Mouse (Mus musculus) heart, adult 2 months (tissue): ENCODE measurements around the gene Tm7sf2. TPM values are rescaled to one million over a fixed set of nuclear protein-coding genes. Genes with fewer than 3 reads are reported as not detected.

Experiments used
- DNase-seq, 2 experiments: peaks; one replicate each; pipeline ENCODE4 v3.0.0; 2021
- H3K27ac ChIP-seq: fragments of 200-600 bp; 2 replicates; pipeline ENCODE4 v1.8.1; 2022
- H3K27me3 ChIP-seq: fragments of 200-500 bp; 2 replicates; pipeline ENCODE4 v1.6.1; 2012; ENCODE audit warnings: mild to moderate bottlenecking, low read length, inconsistent platforms, mixed read lengths; ENCODE audit not compliant: control insufficient read depth, insufficient read depth
- H3K36me3 ChIP-seq: fragments of 200-500 bp; 2 replicates; pipeline ENCODE4 v1.6.1; 2012; ENCODE audit warnings: low read length, inconsistent platforms; ENCODE audit not compliant: control insufficient read depth, insufficient read depth
- H3K4me1 ChIP-seq: fragments of 200-500 bp; 2 replicates; pipeline ENCODE4 v1.6.1; 2011; ENCODE audit warnings: low read length; ENCODE audit not compliant: control insufficient read depth, insufficient read depth
- H3K4me3 ChIP-seq: fragments of 200-600 bp; 2 replicates; pipeline ENCODE4 v1.8.1; 2022
- H3K79me2 ChIP-seq: fragments of 200-500 bp; replicated peaks from 2 replicates; pipeline ENCODE4 v1.6.1; 2012; ENCODE audit warnings: mild to moderate bottlenecking, inconsistent platforms, low read length, moderate library complexity, mixed read lengths; ENCODE audit not compliant: control insufficient read depth, insufficient read depth
- H3K9ac ChIP-seq: fragments of 200-500 bp; 2 replicates; pipeline ENCODE4 v1.6.1; 2012; ENCODE audit warnings: low read depth, mild to moderate bottlenecking, control low read depth, inconsistent platforms, low read length, mixed read lengths
- CTCF ChIP-seq: fragments of 200-600 bp; IDR thresholded peaks from 2 replicates; pipeline ENCODE4 v1.8.1; 2022; ENCODE audit warnings: antibody characterized with exemption, mild to moderate bottlenecking, moderate library complexity
- EP300 ChIP-seq: fragments of 200-500 bp; IDR thresholded peaks from 2 replicates; pipeline ENCODE4 v1.6.1; 2011; ENCODE audit warnings: low read depth, low read length, control low read depth; ENCODE audit not compliant: insufficient read depth
- POLR2A ChIP-seq: fragments of 200-500 bp; IDR thresholded peaks from 2 replicates; pipeline ENCODE4 v1.6.1; 2011; ENCODE audit warnings: mild to moderate bottlenecking, low read depth, low read length, control low read depth; ENCODE audit not compliant: insufficient read depth
- WGBS: fragments of 180-500 bp; shearing (Covaris S2); methylation state at CpG from one replicate; pipeline ENCODE4 v1.1.7; 2018; 5-methylcytosine and 5-hydroxymethylcytosine counted together
- intact Hi-C: fragments of 180-260 bp; cut with DNase I; formaldehyde crosslinking; loops from one replicate; pipeline ENCODE4 v1.15.1; 2025
- polyA plus RNA-seq: library from polyadenylated mRNA; depleted of rRNA; stranded (reverse); fragments of >200 nt; gene quantifications from 2 replicates; pipeline ENCODE4 v1.2.3, GENCODE M21; 2012
- total RNA-seq, 2 experiments: library from RNA; stranded (reverse); gene quantifications; 2 replicates each; pipeline ENCODE4 v1.2.3; 2021

Gene Tm7sf2
- total and polyA plus RNA-seq, 3 experiments: 2.7 to 9.3 (median 3.7) TPM

GRCm38 (mm10) chr19:6035966-6036585 is 32.1 kb downstream of the Tm7sf2 start:
- Histone ChIP-seq H3K27me3 (no peaks in the 10 kb centered on the region), H3K79me2 (no peaks in the 10 kb centered on the region), H3K36me3 (no peaks in the 10 kb centered on the region), H3K27ac (no peak overlapping the region), H3K9ac (no peak overlapping the region), H3K4me1 (no peaks in the 10 kb centered on the region), H3K4me3 (no peak overlapping the region)
- no peak for TF ChIP-seq EP300
- no peak for TF ChIP-seq CTCF
- TF ChIP-seq POLR2A: no peak
- 41% methylated on average over 9 of the region's 9 CpGs for WGBS
- no peak for DNase-seq
- intact Hi-C loops: no loop called here

- no peaks in the 10 kb centered on the region for H3K4me1 ChIP-seq
- WGBS: 65% methylated on average over 14 of the region's 14 CpGs
- no peak overlapping the region for H3K4me3 ChIP-seq
- TF ChIP-seq CTCF (no peak), EP300 (no peak), POLR2A (no peak)
- H3K79me2 ChIP-seq: no peaks in the 10 kb centered on the region
- H3K9ac ChIP-seq: no peak overlapping the region
- DNase-seq: no peak
- H3K27me3 ChIP-seq: no peaks in the 10 kb centered on the region
- H3K27ac ChIP-seq: no peak overlapping the region
- H3K36me3 ChIP-seq: no peaks in the 10 kb centered on the region
- intact Hi-C loops: no loop called here
Measured at GRCm38 (mm10) chr19:6030520-6031280, 37.5 kb downstream of the Tm7sf2 start.

GRCm38 (mm10) chr19:6029426-6029825 is 38.7 kb downstream of the Tm7sf2 start:
- H3K27me3 ChIP-seq: no peaks in the 10 kb centered on the region
- H3K4me3 ChIP-seq: no peak overlapping the region
- TF ChIP-seq POLR2A (no peak), EP300 (no peak), CTCF (no peak)
- no peaks in the 10 kb centered on the region for H3K79me2 ChIP-seq
- no peak for DNase-seq
- no peaks in the 10 kb centered on the region for H3K4me1 ChIP-seq
- no peaks in the 10 kb centered on the region for H3K36me3 ChIP-seq
- H3K27ac ChIP-seq: no peak overlapping the region
- no peak overlapping the region for H3K9ac ChIP-seq
- intact Hi-C loops: no loop called here
- WGBS: 73% methylated on average over 9 of the region's 9 CpGs

GRCm38 (mm10) chr19:6028991-6029390 is 39.2 kb downstream of the Tm7sf2 start:
- no peaks in the 10 kb centered on the region for H3K4me1 ChIP-seq
- H3K27me3 ChIP-seq: no peaks in the 10 kb centered on the region
- no peaks in the 10 kb centered on the region for H3K36me3 ChIP-seq
- no peak overlapping the region for H3K27ac ChIP-seq
- 65% methylated on average over 6 of the region's 6 CpGs for WGBS
- H3K9ac ChIP-seq: no peak overlapping the region
- TF ChIP-seq CTCF (no peak), EP300 (no peak), POLR2A (no peak)
- DNase-seq: no peak
- intact Hi-C loops: no loop called here
- no peaks in the 10 kb centered on the region for H3K79me2 ChIP-seq
- no peak overlapping the region for H3K4me3 ChIP-seq

GRCm38 (mm10) chr19:6023930-6024329 is 44.2 kb downstream of the Tm7sf2 start:
- Histone ChIP-seq H3K36me3 (no peaks in the 10 kb centered on the region), H3K79me2 (no peaks in the 10 kb centered on the region), H3K27ac (no peak overlapping the region), H3K4me3 (no peak overlapping the region), H3K9ac (no peak overlapping the region), H3K27me3 (peaks cover 3% of the 10 kb centered on the region; the same call in 1 of the 2 replicates), H3K4me1 (no peaks in the 10 kb centered on the region)
- intact Hi-C loops: no loop called here
- WGBS: 65% methylated on average over 7 of the region's 7 CpGs
- TF ChIP-seq CTCF: no peak
- TF ChIP-seq EP300: no peak
- no peak for TF ChIP-seq POLR2A
- no peak for DNase-seq

GRCm38 (mm10) chr19:6023059-6023458 is 45.1 kb downstream of the Tm7sf2 start:
- DNase-seq: no peak
- Histone ChIP-seq H3K36me3 (no peaks in the 10 kb centered on the region), H3K27me3 (peaks cover 3% of the 10 kb centered on the region; the same call in 1 of the 2 replicates), H3K4me3 (no peak overlapping the region), H3K79me2 (no peaks in the 10 kb centered on the region), H3K27ac (no peak overlapping the region), H3K9ac (no peak overlapping the region), H3K4me1 (no peaks in the 10 kb centered on the region)
- intact Hi-C loops: no loop called here
- TF ChIP-seq POLR2A (no peak), CTCF (no peak), EP300 (no peak)
- WGBS: 66% methylated on average over 8 of the region's 8 CpGs
